In the genomic region with DNA sequence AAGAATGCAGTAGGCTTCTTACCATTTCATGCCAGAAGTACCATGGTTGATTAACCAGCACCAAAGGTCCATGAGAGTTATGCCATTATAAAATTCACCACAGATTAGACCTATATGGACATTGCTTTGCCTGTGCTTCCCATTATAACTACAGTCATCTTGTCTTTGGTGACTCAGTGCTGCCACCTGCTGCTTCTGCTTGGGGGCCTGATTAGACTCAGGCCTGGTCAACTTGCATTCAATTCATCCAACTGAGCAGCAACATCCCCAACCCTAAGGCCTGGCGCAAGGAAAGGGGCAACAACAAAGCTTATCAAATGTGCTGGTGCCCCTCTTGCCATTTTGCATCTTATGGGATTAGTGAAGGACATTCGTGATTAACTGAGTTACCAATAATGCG, we compare ENCODE assay signal across 9 mouse cellular contexts. TPM values are rescaled to one million over a fixed set of nuclear protein-coding genes. Genes with fewer than 3 reads are reported as not detected.
DNase-seq lines count a peak whose midpoint lies in the region; ATAC-seq and TF ChIP-seq lines count a peak whose summit lies in the region.
"Had no signal": no experiment of that assay in that cellular context is flagged by ENCODE, and none has a peak within 500 bp of the region (broad histone marks: within the 10 kb centered on the region; RNA-seq: fewer than 3 reads in every experiment).

No protein-coding gene starts in this region.

- peaks cover 28% of the 10 kb centered on the region for H3K4me1 ChIP-seq in G1E (ENCODE audit: insufficient read depth, low read depth, low read length)
- H3K4me1 ChIP-seq in liver, postnatal 0 days (ENCODE audit: insufficient read depth), result peaks cover 7% of the 10 kb centered on the region; the same call in 1 of the 2 replicates
- H3K4me1 ChIP-seq: limb, embryonic 12.5 days had no signal

- H3K27ac ChIP-seq in liver, postnatal 0 days (ENCODE audit: low read depth), result no peak overlapping the region
- H3K27ac ChIP-seq: limb, embryonic 12.5 days had no signal

- no peak overlapping the region for H3K4me2 ChIP-seq in liver, postnatal 0 days (ENCODE audit: low read depth, low read length)
- H3K4me2 ChIP-seq: limb, embryonic 12.5 days had no signal

- no peaks in the 10 kb centered on the region for H3K27me3 ChIP-seq in G1E (ENCODE audit: insufficient read depth, low read length)
- no peaks in the 10 kb centered on the region for H3K27me3 ChIP-seq in liver, postnatal 0 days (ENCODE audit: insufficient read depth, low read length)
- H3K27me3 ChIP-seq: limb, embryonic 12.5 days had no signal

- no peaks in the 10 kb centered on the region for H3K9me3 ChIP-seq in G1E (replicated peaks)
- no peaks in the 10 kb centered on the region for H3K9me3 ChIP-seq in liver, postnatal 0 days (ENCODE audit: low read length)
- H3K9me3 ChIP-seq: limb, embryonic 12.5 days had no signal

- ATAC-seq in G1E (ENCODE audit: extremely low read depth, insufficient number of reproducible peaks, low FRiP score, poor library complexity, severe bottlenecking), result peak; percentile 62
- peak; percentile 45; the same call in 1 of the 2 replicates for ATAC-seq in liver, postnatal 0 days

- peak; percentile 62 for TF ChIP-seq CTCF in G1E (IDR thresholded peaks at IDR 0.05; ENCODE audit: low read depth, low read length)
- TF ChIP-seq CTCF in liver, postnatal 0 days (IDR thresholded peaks at IDR 0.05; ENCODE audit: low read depth), result peak; percentile 93

- no peak for TF ChIP-seq EP300 in liver, postnatal 0 days (IDR thresholded peaks at IDR 0.05; ENCODE audit: low read depth)

- DNase-seq in 416B (ENCODE audit: low read depth), result peak; percentile 84
- DNase-seq in G1E (ENCODE audit: low spot score), result peak; percentile 16
- DNase-seq in cerebellum, adult 11-12 months, result peak; percentile 63
- peak; percentile 77 for DNase-seq in gastrocnemius, adult 18-20 months (ENCODE audit: low spot score)
- peak; percentile 91 for DNase-seq in kidney, postnatal 10 days
- peak; percentile 84 for DNase-seq in liver, postnatal 0 days
- peak; percentile 65 to 75 for DNase-seq in right cerebral cortex, postnatal 10 days (ENCODE audit: low spot score in 2 of 2)
- peak; percentile 48 to 83 for DNase-seq in urinary bladder, postnatal 4 days (ENCODE audit: low spot score in 2 of 2)

- no peak overlapping the region for H3K9ac ChIP-seq in liver, postnatal 0 days (replicated peaks)
- H3K9ac ChIP-seq: limb, embryonic 12.5 days had no signal

- H3K36me3 ChIP-seq in G1E (replicated peaks), result peaks cover 62% of the 10 kb centered on the region
- no peaks in the 10 kb centered on the region; the same call in 1 of the 2 replicates for H3K36me3 ChIP-seq in liver, postnatal 0 days (replicated peaks; ENCODE audit: insufficient read depth, low read length)

- H3K4me3 ChIP-seq in G1E (ENCODE audit: low read depth, low read length), result no peak overlapping the region
- H3K4me3 ChIP-seq in liver, postnatal 0 days (ENCODE audit: low read depth, low read length), result no peak overlapping the region
- H3K4me3 ChIP-seq: limb, embryonic 12.5 days had no signal

- WGBS in liver, postnatal 0 days (ENCODE audit: insufficient replicate concordance), result 83% methylated on average over 3 of the region's 3 CpGs

RNA-seq across cellular contexts. Expression of gene Zfp1, which starts 19.3 kb away (rescaled TPM):
- total RNA-seq in G1E (2014; fragmentation: Nextera tagmentation) (16.1 and 21.1 TPM in 2 replicates), G1E (2017) (10.9 and 11.8 TPM in 2 replicates)
- polyA plus RNA-seq in G1E (2012), result 7.1 and 7.3 TPM in 2 replicates
- total RNA-seq in gastrocnemius, adult 18-20 months (2021), result 1 to 10 TPM; 8.6 to 9.4 TPM
- 3.8 and 4.0 TPM in 2 replicates for polyA plus RNA-seq in liver, postnatal 0 days (2015; fragmentation: Nextera tagmentation; extraction: Ambion mirVana)

RNA-seq across cellular contexts. Expression of gene Ctrb1, which starts 28.3 kb away (rescaled TPM):
- total RNA-seq in G1E (2014; fragmentation: Nextera tagmentation) (not detected in 2 replicates), G1E (2017) (not detected in 2 replicates)
- polyA plus RNA-seq in G1E (2012), result not detected in 2 replicates
- total RNA-seq in gastrocnemius, adult 18-20 months (2021), result under 1 TPM in 1 of 2 experiments, not detected in 1; 0.71 TPM
- polyA plus RNA-seq in liver, postnatal 0 days (2015; fragmentation: Nextera tagmentation; extraction: Ambion mirVana), result 0.13 and 38.9 TPM in 2 replicates
- polyA plus RNA-seq: limb, embryonic 12.5 days had no signal

RNA-seq across cellular contexts. Expression of gene Ldhd, which starts 32.3 kb away (rescaled TPM):
- not detected in 2 replicates for total RNA-seq in G1E (2014; fragmentation: Nextera tagmentation)
- 0.12 and 0.16 TPM in 2 replicates for total RNA-seq in G1E (2017)
- polyA plus RNA-seq in G1E (2012), result not detected in 2 replicates
- 10 to 100 TPM; 30.3 to 31.4 TPM for total RNA-seq in gastrocnemius, adult 18-20 months (2021)
- 0.85 and 1.1 TPM in 2 replicates for polyA plus RNA-seq in liver, postnatal 0 days (2015; fragmentation: Nextera tagmentation; extraction: Ambion mirVana)

Comparison
In these comparisons a context has a peak if more than half of its experiments do, and no peak if none do; other contexts are left out.
1. DNase-seq: peak in every context shown above with its lines; median percentile 91 in kidney, postnatal 10 days; 84 in 416B; 84 in liver, postnatal 0 days; 77 in gastrocnemius, adult 18-20 months; 70 in right cerebral cortex, postnatal 10 days; 66 in urinary bladder, postnatal 4 days; 63 in cerebellum, adult 11-12 months; 16 in G1E.
2. RNA of gene Ldhd, which starts 32.3 kb away (total RNA-seq): 30.3 to 31.4 TPM in gastrocnemius, adult 18-20 months; 0.12 to 0.16 TPM in G1E; every median in the first group is over 10 times any median in the second.